ENCODE assay signal across 22 mouse cellular contexts in genomic region chr5:92085821-92086550, GRCm38 (mm10). TPM values are rescaled to one million over a fixed set of nuclear protein-coding genes. Genes with fewer than 3 reads are reported as not detected.
DNase-seq lines count a peak whose midpoint lies in the region; ATAC-seq and TF ChIP-seq lines count a peak whose summit lies in the region.
"Had no signal": no experiment of that assay in that cellular context is flagged by ENCODE, and none has a peak within 500 bp of the region (broad histone marks: within the 10 kb centered on the region; RNA-seq: fewer than 3 reads in every experiment).

No protein-coding gene starts in this region.

- no peak overlapping the region for H3K9ac ChIP-seq in ES-Bruce4 (ENCODE audit: low read depth, poor library complexity, severe bottlenecking)
- H3K9ac ChIP-seq in midbrain, embryonic 14.5 days (replicated peaks; ENCODE audit: low read length): no peak overlapping the region
- H3K9ac ChIP-seq: embryonic facial prominence, embryonic 12.5 days; forebrain, embryonic 12.5 days; heart, embryonic 15.5 days; hindbrain, embryonic 15.5 days had no signal

- no peaks in the 10 kb centered on the region for H3K9me3 ChIP-seq in ES-Bruce4 (replicated peaks; ENCODE audit: control insufficient read depth, insufficient read depth, low read length, poor library complexity, severe bottlenecking)
- H3K9me3 ChIP-seq in midbrain, embryonic 14.5 days (ENCODE audit: control insufficient read depth, low read length): no peaks in the 10 kb centered on the region
- H3K9me3 ChIP-seq: embryonic facial prominence, embryonic 12.5 days; forebrain, embryonic 12.5 days; heart, embryonic 15.5 days; hindbrain, embryonic 10.5 days; hindbrain, embryonic 15.5 days had no signal

- TF ChIP-seq CTCF in gastrocnemius, adult 2 months (IDR thresholded peaks at IDR 0.05): no peak
- no peak for TF ChIP-seq CTCF in ES-Bruce4 (IDR thresholded peaks at IDR 0.05; ENCODE audit: low read depth, low read length)

- no peak overlapping the region for H3K4me2 ChIP-seq in midbrain, embryonic 14.5 days (ENCODE audit: low read length)
- H3K4me2 ChIP-seq: embryonic facial prominence, embryonic 12.5 days; forebrain, embryonic 12.5 days; heart, embryonic 11.5 days; heart, embryonic 15.5 days; hindbrain, embryonic 15.5 days had no signal

- ATAC-seq in midbrain, embryonic 14.5 days (ENCODE audit: low FRiP score, low TSS enrichment): no peak
- ATAC-seq: activated CD4-positive, CD25-positive, alpha-beta regulatory T cell, adult 4 months; forebrain, embryonic 16.5 days; intestine, embryonic 16.5 days; Patski had no signal

- 78% methylated on average over 7 of the region's 7 CpGs for WGBS in midbrain, embryonic 14.5 days

- H3K36me3 ChIP-seq in ES-Bruce4 (ENCODE audit: control insufficient read depth, insufficient read depth, low read length, poor library complexity, severe bottlenecking): no peaks in the 10 kb centered on the region
- no peaks in the 10 kb centered on the region for H3K36me3 ChIP-seq in midbrain, embryonic 14.5 days (ENCODE audit: control insufficient read depth, insufficient read depth, low read length)
- H3K36me3 ChIP-seq: embryonic facial prominence, embryonic 12.5 days; forebrain, embryonic 12.5 days; heart, embryonic 15.5 days; hindbrain, embryonic 10.5 days; hindbrain, embryonic 15.5 days had no signal

- H3K4me1 ChIP-seq in ES-Bruce4 (ENCODE audit: control insufficient read depth, insufficient read depth, low read length): no peaks in the 10 kb centered on the region
- peaks cover 17% of the 10 kb centered on the region for H3K4me1 ChIP-seq in midbrain, embryonic 14.5 days (ENCODE audit: control insufficient read depth, insufficient read depth, low read length)

- no peak for TF ChIP-seq EP300 in ES-Bruce4 (IDR thresholded peaks at IDR 0.05; ENCODE audit: insufficient read depth, low read depth, low read length)

- H3K27me3 ChIP-seq in ES-Bruce4 (ENCODE audit: control insufficient read depth, insufficient read depth, low read length, poor library complexity, severe bottlenecking): no peaks in the 10 kb centered on the region
- no peaks in the 10 kb centered on the region for H3K27me3 ChIP-seq in midbrain, embryonic 14.5 days (ENCODE audit: control insufficient read depth, insufficient read depth, low read length)
- H3K27me3 ChIP-seq: embryonic facial prominence, embryonic 12.5 days; forebrain, embryonic 12.5 days; heart, embryonic 15.5 days; hindbrain, embryonic 15.5 days; Patski had no signal

- intact Hi-C loops in gastrocnemius, adult 2 months (cut with DNase I): no loop called here
- intact Hi-C loops in gastrocnemius, postnatal 36 days (cut with DNase I): no loop called here

- peak; percentile 45 for DNase-seq in adrenal gland, adult 8-10 months
- no peak for DNase-seq in adrenal gland, adult 18-20 months (ENCODE audit: low spot score in 2 of 2)
- DNase-seq in gastrocnemius, adult 2 months: peak; percentile 36
- DNase-seq in gastrocnemius, postnatal 36 days: no peak
- peak; percentile 34 to 52 for DNase-seq in adrenal gland, postnatal 36 days
- no peak for DNase-seq in midbrain, embryonic 14.5 days
- DNase-seq in spleen, postnatal 4 days (ENCODE audit: low spot score in 2 of 2): no peak
- DNase-seq: cerebellum, adult 2 months; cerebellum, postnatal 14 days; heart, adult 2 months; kidney, adult 2 months had no signal

- TF ChIP-seq POLR2A in ES-Bruce4 (IDR thresholded peaks at IDR 0.05; ENCODE audit: insufficient read depth, low read length): no peak

- no peak overlapping the region for H3K4me3 ChIP-seq in gastrocnemius, adult 2 months
- H3K4me3 ChIP-seq in ES-Bruce4 (ENCODE audit: low read depth, low read length): no peak overlapping the region
- H3K4me3 ChIP-seq in midbrain, embryonic 14.5 days (replicated peaks; ENCODE audit: low read depth, low read length): no peak overlapping the region
- H3K4me3 ChIP-seq: embryonic facial prominence, embryonic 12.5 days; forebrain, embryonic 12.5 days; heart, adult 2 months; heart, embryonic 15.5 days; hindbrain, embryonic 10.5 days; hindbrain, embryonic 15.5 days had no signal

- H3K27ac ChIP-seq in gastrocnemius, adult 2 months: peak overlapping the region; percentile 80
- H3K27ac ChIP-seq in ES-Bruce4 (ENCODE audit: insufficient read depth, low read length): peak overlapping the region; percentile 9; the same call in 1 of the 2 replicates
- H3K27ac ChIP-seq in midbrain, embryonic 14.5 days (replicated peaks; ENCODE audit: low read depth, low read length): no peak overlapping the region
- H3K27ac ChIP-seq: embryonic facial prominence, embryonic 12.5 days; forebrain, embryonic 12.5 days; heart, adult 2 months; heart, embryonic 15.5 days; hindbrain, embryonic 10.5 days had no signal

RNA-seq across cellular contexts. Expression of gene G3bp2, which starts 2.5 kb away (rescaled TPM):
- total RNA-seq in adrenal gland, adult 8-10 months (2022): 100 to 1,000 TPM; 152 to 167 (median 162) TPM
- total RNA-seq in adrenal gland, adult 18-20 months (2021): 100 to 1,000 TPM; 117 to 135 TPM
- 10 to 100 TPM; 49.1 to 73.5 TPM for total RNA-seq in gastrocnemius, adult 2 months (2021)
- total RNA-seq in gastrocnemius, postnatal 36 days (2021): 10 to 100 TPM; 51.1 to 52.6 TPM
- polyA plus RNA-seq in ES-Bruce4 (2011; ENCODE audit: insufficient read depth, insufficient read length, low read depth, missing spikeins): 203 and 213 TPM in 2 replicates
- total RNA-seq in adrenal gland, postnatal 36 days (2021): 100 to 1,000 TPM; 139 to 142 TPM
- 377 and 407 TPM in 2 replicates for polyA plus RNA-seq in midbrain, embryonic 14.5 days (2014; fragmentation: Nextera tagmentation; extraction: Ambion mirVana)

RNA-seq across cellular contexts. Expression of gene Cdkl2, which starts 42.3 kb away (rescaled TPM):
- 10 to 100 TPM in 1 of 4 experiments, 1 to 10 TPM in 3; 7.3 to 11.3 (median 8.0) TPM for total RNA-seq in adrenal gland, adult 8-10 months (2022)
- total RNA-seq in adrenal gland, adult 18-20 months (2021): 1 to 10 TPM; 6.2 to 8.5 TPM
- total RNA-seq in gastrocnemius, adult 2 months (2021): 1 to 10 TPM; 3.9 to 5.1 TPM
- 1 to 10 TPM; 3.2 to 3.4 TPM for total RNA-seq in gastrocnemius, postnatal 36 days (2021)
- 5.2 and 6.1 TPM in 2 replicates for polyA plus RNA-seq in ES-Bruce4 (2011; ENCODE audit: insufficient read depth, insufficient read length, low read depth, missing spikeins)
- 1 to 10 TPM; 4.9 to 6.5 TPM for total RNA-seq in adrenal gland, postnatal 36 days (2021)
- polyA plus RNA-seq in midbrain, embryonic 14.5 days (2014; fragmentation: Nextera tagmentation; extraction: Ambion mirVana): 7.7 and 8.3 TPM in 2 replicates

RNA-seq across cellular contexts. Expression of gene Uso1, which starts 51.8 kb away (rescaled TPM):
- 100 to 1,000 TPM in 1 of 4 experiments, 10 to 100 TPM in 3; 84.5 to 114 (median 92.1) TPM for total RNA-seq in adrenal gland, adult 8-10 months (2022)
- total RNA-seq in adrenal gland, adult 18-20 months (2021): 10 to 100 TPM; 81.8 to 98.8 TPM
- total RNA-seq in gastrocnemius, adult 2 months (2021): 10 to 100 TPM; 63.2 to 72.3 TPM
- total RNA-seq in gastrocnemius, postnatal 36 days (2021): 10 to 100 TPM; 56.2 to 60.0 TPM
- polyA plus RNA-seq in ES-Bruce4 (2011; ENCODE audit: insufficient read depth, insufficient read length, low read depth, missing spikeins): 66.0 and 72.8 TPM in 2 replicates
- total RNA-seq in adrenal gland, postnatal 36 days (2021): 100 to 1,000 TPM in 1 of 2 experiments, 10 to 100 TPM in 1; 93.3 to 104 TPM
- 32.9 and 34.4 TPM in 2 replicates for polyA plus RNA-seq in midbrain, embryonic 14.5 days (2014; fragmentation: Nextera tagmentation; extraction: Ambion mirVana)

Comparison
In these comparisons a context has a peak if more than half of its experiments do, and no peak if none do; other contexts are left out.
1. DNase-seq: peak in adrenal gland, adult 8-10 months (single experiment), gastrocnemius, adult 2 months (single experiment) and adrenal gland, postnatal 36 days (2 of 2); none in adrenal gland, adult 18-20 months (0 of 2), gastrocnemius, postnatal 36 days (0 of 2), midbrain, embryonic 14.5 days (single experiment) and spleen, postnatal 4 days (0 of 2).